Mouse (Mus musculus) mesoderm, embryonic 11.5 days (tissue): ENCODE results near the gene Eif1ad.

Experiments used
- DNase-seq: peaks from one replicate; pipeline ENCODE4 v3.0.0-alpha.2; 2012; ENCODE audit warnings: low read depth, low spot score

Gene Eif1ad

GRCm38 (mm10) chr19:5418750-5419466 lies 52.4 kb downstream of the Eif1ad start:
- DNase-seq: no peak

DNA sequence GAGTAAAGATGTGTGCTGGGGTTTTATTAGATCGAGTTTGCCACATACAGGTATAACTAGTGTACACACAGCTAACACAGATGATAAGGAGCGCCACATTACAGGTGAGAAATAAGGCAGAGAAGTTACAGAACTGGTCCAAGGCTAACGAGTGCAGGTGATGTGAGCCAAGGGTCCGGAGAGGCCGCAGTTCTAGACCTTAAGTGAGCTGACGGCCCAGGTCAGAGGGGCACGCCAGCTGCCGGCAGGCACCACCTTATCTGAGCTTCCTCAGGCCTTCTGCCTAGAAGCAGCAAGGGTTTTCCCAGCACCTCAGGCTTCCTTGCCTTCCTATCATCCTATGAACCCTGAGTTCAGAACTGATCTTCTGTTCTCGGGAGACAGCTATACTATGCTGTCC lies 53.1 kb downstream of the Eif1ad start:
- no peak for DNase-seq

GRCm38 (mm10) chr19:5420579-5420978 lies 54.0 kb downstream of the Eif1ad start:
- DNase-seq: no peak
